Mouse (Mus musculus) C2C12 (cell line): ENCODE measurements around the gene Tln1. TPM values are rescaled to one million over a fixed set of nuclear protein-coding genes. Genes with fewer than 3 reads are reported as not detected.

ENCODE experiments used
- H3K27me3 ChIP-seq: one replicate; pipeline ENCODE4 v1.6.1; 2011; ENCODE audit not compliant: control insufficient read depth, insufficient read depth, insufficient read length
- H3K36me3 ChIP-seq: one replicate; pipeline ENCODE4 v1.6.1; 2011; ENCODE audit not compliant: control insufficient read depth, insufficient read depth
- H3K4me3 ChIP-seq: one replicate; pipeline ENCODE4 v1.5.1; 2011; ENCODE audit warnings: mild to moderate bottlenecking, control low read depth; ENCODE audit not compliant: poor library complexity, insufficient read depth, severe bottlenecking
- H3K79me2 ChIP-seq: one replicate; pipeline ENCODE4 v1.6.1; 2011; ENCODE audit not compliant: control insufficient read depth, insufficient read depth
- H3K79me3 ChIP-seq: one replicate; pipeline ENCODE4 v1.6.1; 2011; ENCODE audit warnings: low read depth, control low read depth
- H3ac ChIP-seq: one replicate; pipeline ENCODE3; 2011; ENCODE audit warnings: low read depth; ENCODE audit not compliant: control insufficient read depth, insufficient read length
- CEBPB ChIP-seq: IDR thresholded peaks from one replicate; pipeline ENCODE4 v1.6.1; 2011; ENCODE audit warnings: low read depth, mild to moderate bottlenecking, control low read depth, moderate library complexity
- CTCF ChIP-seq: IDR thresholded peaks from one replicate; pipeline ENCODE4 v1.5.1; 2011; ENCODE audit not compliant: control insufficient read depth, insufficient read depth, insufficient read length
- FOSL1 ChIP-seq: IDR thresholded peaks from one replicate; pipeline ENCODE4 v1.8.0; 2011; ENCODE audit warnings: mild to moderate bottlenecking, low read length; ENCODE audit not compliant: poor library complexity, insufficient read depth, severe bottlenecking
- MAX ChIP-seq: IDR thresholded peaks from one replicate; pipeline ENCODE4 v1.6.1; 2011; ENCODE audit warnings: mild to moderate bottlenecking, control low read depth
- MYOD1 ChIP-seq: IDR thresholded peaks from one replicate; pipeline ENCODE4 v1.6.1; 2011; ENCODE audit warnings: low read depth; ENCODE audit not compliant: control insufficient read depth, insufficient read length
- MYOG ChIP-seq: IDR thresholded peaks from one replicate; pipeline ENCODE4 v1.6.1; 2011; ENCODE audit not compliant: control insufficient read depth, insufficient read length; ENCODE audit errors: extremely low read depth
- USF1 ChIP-seq: IDR thresholded peaks from one replicate; pipeline ENCODE4 v1.6.1; 2011; ENCODE audit warnings: low read depth, mild to moderate bottlenecking, control low read depth, moderate library complexity
- polyA plus RNA-seq: library from polyadenylated mRNA; unstranded; fragments of >200 nt; fragmentation: generic; extraction: Trizol; gene quantifications from one replicate; pipeline ENCODE4 v1.2.1, GENCODE M21; 2012; ENCODE audit warnings: missing spikeins

Tln1 gene
- polyA plus RNA-seq, 1 experiment: 158 TPM

DNA sequence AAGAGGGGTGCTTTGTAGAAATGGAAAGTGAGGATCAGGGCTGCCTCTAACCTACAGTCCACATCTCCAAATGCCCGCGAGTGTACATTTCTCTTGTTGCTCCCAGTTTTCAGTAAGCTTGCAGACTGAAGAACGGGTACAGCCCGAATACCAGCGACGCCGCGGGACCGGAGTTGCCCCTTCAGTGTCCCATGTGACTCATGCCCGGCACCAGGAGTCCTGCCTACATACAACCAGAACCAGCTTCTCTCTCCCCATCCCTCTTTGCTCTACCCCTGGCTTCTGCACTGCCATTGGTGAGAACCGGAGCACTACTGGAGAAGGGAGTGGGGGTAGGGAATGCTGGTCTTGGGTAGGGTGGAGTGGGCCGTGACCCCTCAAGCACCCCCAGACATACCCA, 18.9 kb upstream of the Tln1 start:
- H3K79me3 ChIP-seq: peaks cover 3% of the 10 kb centered on the region
- no peaks in the 10 kb centered on the region for H3K27me3 ChIP-seq
- TF ChIP-seq CTCF (no peak), USF1 (no peak), MYOG (no peak)
- H3K36me3 ChIP-seq: peaks cover 33% of the 10 kb centered on the region
- H3K79me2 ChIP-seq: peaks cover 31% of the 10 kb centered on the region
- no peak overlapping the region for H3K4me3 ChIP-seq
- H3ac ChIP-seq: no peak overlapping the region

GRCm38 (mm10) chr4:43580721-43581120, 18.2 kb upstream of the Tln1 start:
- peaks cover 33% of the 10 kb centered on the region for H3K79me2 ChIP-seq
- H3ac ChIP-seq: no peak overlapping the region
- TF ChIP-seq MYOD1 (no peak), CTCF (no peak), FOSL1 (no peak), CEBPB (no peak), MAX (no peak), USF1 (no peak), MYOG (no peak)
- no peak overlapping the region for H3K4me3 ChIP-seq
- H3K36me3 ChIP-seq: peaks cover 33% of the 10 kb centered on the region
- no peaks in the 10 kb centered on the region for H3K27me3 ChIP-seq
- H3K79me3 ChIP-seq: peaks cover 3% of the 10 kb centered on the region

- TF ChIP-seq CTCF (no peak), CEBPB (no peak), USF1 (no peak), FOSL1 (no peak), MYOG (no peak), MYOD1 (no peak), MAX (no peak)
- H3K4me3 ChIP-seq: peak overlapping the region; percentile 75
- H3K36me3 ChIP-seq: peaks cover 33% of the 10 kb centered on the region
Observed at GRCm38 (mm10) chr4:43579731-43580130, 17.2 kb upstream of the Tln1 start.

DNA sequence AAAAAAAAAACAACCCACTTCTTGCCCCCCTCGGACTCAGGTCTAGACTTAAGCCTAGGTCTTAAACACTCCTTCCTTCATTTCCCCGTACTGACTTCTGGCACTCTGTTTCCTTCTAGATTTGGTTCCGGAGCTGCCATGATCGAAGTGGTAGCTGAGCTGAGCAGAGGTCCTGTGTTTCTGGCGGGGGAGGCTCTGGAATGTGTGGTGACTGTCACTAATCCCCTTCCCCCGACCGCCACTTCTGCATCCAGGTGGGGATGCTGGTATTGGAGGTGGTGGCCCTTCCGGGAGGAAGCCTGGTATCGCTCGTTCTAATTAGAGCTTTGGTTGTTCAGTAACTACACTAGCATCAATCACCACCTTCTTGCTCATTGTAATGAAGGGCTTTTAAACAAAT, 16.8 kb upstream of the Tln1 start:
- no peaks in the 10 kb centered on the region for H3K27me3 ChIP-seq
- TF ChIP-seq MAX (no peak), FOSL1 (no peak), MYOG (no peak), CTCF (no peak), MYOD1 (no peak), USF1 (no peak)

More at GRCm38 (mm10) chr4:43579731-43580130, 17.2 kb upstream of the Tln1 start:
- H3ac ChIP-seq: peak overlapping the region; percentile 21
- peaks cover 3% of the 10 kb centered on the region for H3K79me3 ChIP-seq
- H3K27me3 ChIP-seq: no peaks in the 10 kb centered on the region
- H3K79me2 ChIP-seq: peaks cover 33% of the 10 kb centered on the region

DNA sequence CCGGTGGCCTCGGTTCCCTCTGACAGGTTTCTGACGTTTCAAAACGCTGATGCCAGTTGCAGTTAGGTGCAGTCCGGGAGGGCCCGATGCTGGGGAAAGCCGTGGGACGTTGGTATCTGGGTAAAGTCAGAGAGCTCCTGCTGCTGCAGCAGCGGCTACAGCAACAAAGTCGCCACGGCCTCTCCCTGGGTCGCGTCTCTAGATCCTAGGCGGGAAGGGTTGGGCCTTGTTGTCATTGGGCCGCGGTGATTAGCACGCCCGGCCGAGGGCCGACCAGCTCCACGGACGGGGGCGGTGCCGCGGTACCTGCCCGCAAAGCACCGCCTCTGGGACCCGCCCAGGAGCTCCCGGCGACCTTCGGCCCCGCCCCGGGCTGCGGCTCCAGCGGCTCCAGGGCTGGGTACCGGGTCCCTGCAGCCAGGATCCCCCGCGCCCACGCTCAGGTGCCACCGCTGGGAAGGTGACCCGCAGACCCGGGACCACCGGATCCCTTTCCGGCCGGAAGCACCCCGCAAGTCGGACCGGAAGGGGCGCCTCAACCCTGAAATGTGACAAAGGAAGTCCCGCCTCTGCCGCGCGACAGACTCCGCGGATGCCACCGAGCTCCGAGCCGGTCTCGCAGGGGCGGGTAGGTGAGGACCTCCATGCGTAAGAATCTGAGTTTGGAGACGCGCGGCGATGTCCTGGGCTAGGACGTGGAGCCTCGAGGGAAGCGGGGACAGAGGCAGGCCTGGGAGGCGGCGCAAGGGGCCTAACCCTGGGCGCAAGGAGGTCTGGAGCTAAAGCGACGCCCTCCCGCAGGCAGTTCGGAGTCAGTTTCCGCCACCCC, 16.1 kb upstream of the Tln1 start, which contains the start of the genes Rgp1 and Gba2:
TSS of gene Rgp1 (plus strand) at position 340 of the 829 bp plus-strand sequence.
TSS of gene Gba2 (minus strand) at position 498 of the 829 bp plus-strand sequence.
- H3K36me3 ChIP-seq: peaks cover 31% of the 10 kb centered on the region
- peak within 1 kb of the TSS; percentile 75 for H3K4me3 ChIP-seq
- H3K79me3 ChIP-seq: peaks cover 3% of the 10 kb centered on the region
- no peaks in the 10 kb centered on the region for H3K27me3 ChIP-seq
- H3ac ChIP-seq: peak within 1 kb of the TSS; percentile 99
- TF ChIP-seq MAX (peak; percentile 28), FOSL1 (no peak), CEBPB (no peak), USF1 (no peak)
- H3K79me2 ChIP-seq: peaks cover 33% of the 10 kb centered on the region

More for the DNA sequence above, 16.8 kb upstream of the Tln1 start:
- H3K79me2 ChIP-seq: peaks cover 33% of the 10 kb centered on the region
- peak overlapping the region; percentile 75 for H3K4me3 ChIP-seq
- H3ac ChIP-seq: peak overlapping the region; percentile 99
- peaks cover 32% of the 10 kb centered on the region for H3K36me3 ChIP-seq
- H3K79me3 ChIP-seq: peaks cover 3% of the 10 kb centered on the region

GRCm38 (mm10) chr4:43577237-43577881, 14.9 kb upstream of the Tln1 start:
- TF ChIP-seq CTCF (no peak), MYOD1 (no peak), CEBPB (no peak), USF1 (no peak), MYOG (no peak), FOSL1 (no peak), MAX (no peak)
- H3K79me2 ChIP-seq: peaks cover 33% of the 10 kb centered on the region
- H3K4me3 ChIP-seq: peak overlapping the region; percentile 75
- peaks cover 23% of the 10 kb centered on the region for H3K36me3 ChIP-seq
- no peaks in the 10 kb centered on the region for H3K27me3 ChIP-seq
- H3K79me3 ChIP-seq: peaks cover 3% of the 10 kb centered on the region
- peak overlapping the region; percentile 99 for H3ac ChIP-seq
